Mouse (Mus musculus): ENCODE data around the gene Rsrc1. TPM values are rescaled to one million over a fixed set of nuclear protein-coding genes. Genes with fewer than 3 reads are reported as not detected.

The Rsrc1 gene
- polyA plus RNA-seq, 1 experiment, result 57.4 TPM

DNA sequence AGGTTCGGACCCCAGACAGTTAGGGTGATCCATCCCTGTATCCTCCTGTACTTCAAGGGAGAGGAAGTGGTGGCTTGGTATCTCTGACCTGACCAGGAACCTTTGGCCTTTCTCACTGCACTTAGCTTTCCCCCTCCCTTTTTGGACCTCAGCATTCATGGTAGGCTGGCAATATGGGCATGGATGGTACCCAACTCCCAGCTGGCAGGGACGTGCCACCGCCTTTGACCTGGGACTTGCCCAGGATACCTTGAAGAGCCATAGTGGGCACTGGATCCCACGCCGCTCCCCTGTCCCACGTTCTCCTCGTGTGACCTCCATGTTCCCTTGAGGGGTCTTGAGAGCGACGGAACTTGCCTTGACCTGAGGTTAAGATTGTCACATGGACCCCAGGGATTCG, 10.9 kb upstream of the Rsrc1 start:
- Histone ChIP-seq H3K9ac (ENCODE audit: low read depth, poor library complexity, severe bottlenecking) (no peak overlapping the region), H3K27me3 (ENCODE audit: control insufficient read depth, insufficient read depth, low read length, poor library complexity, severe bottlenecking) (peaks cover 17% of the 10 kb centered on the region), H3K9me3 (replicated peaks; ENCODE audit: control insufficient read depth, insufficient read depth, low read length, poor library complexity, severe bottlenecking) (no peaks in the 10 kb centered on the region), H3K36me3 (ENCODE audit: control insufficient read depth, insufficient read depth, low read length, poor library complexity, severe bottlenecking) (no peaks in the 10 kb centered on the region), H3K27ac (ENCODE audit: insufficient read depth, low read length) (no peak overlapping the region), H3K4me3 (ENCODE audit: low read depth, low read length) (0 out of 2 replicates have a peak overlapping the region, but pooled peaks have one; percentile 0), H3K4me1 (ENCODE audit: control insufficient read depth, insufficient read depth, low read length) (no peaks in the 10 kb centered on the region)
- TF ChIP-seq POLR2A (IDR thresholded peaks at IDR 0.05; ENCODE audit: insufficient read depth, low read length) (no peak), EP300 (IDR thresholded peaks at IDR 0.05; ENCODE audit: insufficient read depth, low read depth, low read length) (no peak), CTCF (IDR thresholded peaks at IDR 0.05; ENCODE audit: low read depth, low read length) (no peak)

DNA sequence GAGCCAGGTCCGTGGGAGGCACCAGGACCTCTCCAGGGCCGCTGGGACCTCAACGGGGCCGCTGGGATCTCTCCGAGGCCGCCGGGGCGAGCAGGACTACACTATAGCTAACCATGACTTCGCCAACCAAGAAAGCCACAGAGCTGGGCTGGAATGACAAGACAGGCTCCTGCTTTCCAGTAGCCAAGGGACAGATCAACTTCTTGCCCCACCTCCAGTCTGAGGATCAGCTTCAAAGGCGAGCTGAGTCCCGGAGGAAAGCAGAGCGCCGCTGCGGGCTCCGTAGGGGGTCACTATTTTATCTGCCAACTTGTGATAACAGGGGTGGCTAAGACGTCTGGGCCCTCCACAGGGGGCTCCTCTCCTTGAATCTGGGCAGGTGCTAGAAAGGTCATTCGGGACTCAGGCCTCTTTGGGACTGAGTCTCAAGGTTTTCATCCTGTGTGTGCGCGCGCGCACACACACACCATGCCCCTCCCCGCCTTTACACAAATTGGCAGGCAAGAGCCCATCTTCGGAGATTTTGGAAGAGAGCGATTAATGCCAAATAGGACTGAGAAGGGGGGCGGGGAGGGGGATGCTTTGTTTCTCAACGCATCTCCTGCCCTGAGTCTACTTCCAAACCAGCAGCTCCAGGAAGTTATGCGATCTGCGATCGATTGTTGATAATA, 10.4 kb upstream of the Rsrc1 start:
- H3K4me3 ChIP-seq (ENCODE audit: low read depth, low read length), result peak overlapping the region; percentile 19
- H3K9ac ChIP-seq (ENCODE audit: low read depth, poor library complexity, severe bottlenecking), result no peak overlapping the region
- H3K4me1 ChIP-seq (ENCODE audit: control insufficient read depth, insufficient read depth, low read length), result no peaks in the 10 kb centered on the region
- peaks cover 17% of the 10 kb centered on the region for H3K27me3 ChIP-seq (ENCODE audit: control insufficient read depth, insufficient read depth, low read length, poor library complexity, severe bottlenecking)
- no peaks in the 10 kb centered on the region for H3K9me3 ChIP-seq (replicated peaks; ENCODE audit: control insufficient read depth, insufficient read depth, low read length, poor library complexity, severe bottlenecking)
- no peak for TF ChIP-seq POLR2A (IDR thresholded peaks at IDR 0.05; ENCODE audit: insufficient read depth, low read length)
- no peak for TF ChIP-seq CTCF (IDR thresholded peaks at IDR 0.05; ENCODE audit: low read depth, low read length)
- no peak for TF ChIP-seq EP300 (IDR thresholded peaks at IDR 0.05; ENCODE audit: insufficient read depth, low read depth, low read length)
- H3K27ac ChIP-seq (ENCODE audit: insufficient read depth, low read length), result no peak overlapping the region
- no peaks in the 10 kb centered on the region for H3K36me3 ChIP-seq (ENCODE audit: control insufficient read depth, insufficient read depth, low read length, poor library complexity, severe bottlenecking)

DNA sequence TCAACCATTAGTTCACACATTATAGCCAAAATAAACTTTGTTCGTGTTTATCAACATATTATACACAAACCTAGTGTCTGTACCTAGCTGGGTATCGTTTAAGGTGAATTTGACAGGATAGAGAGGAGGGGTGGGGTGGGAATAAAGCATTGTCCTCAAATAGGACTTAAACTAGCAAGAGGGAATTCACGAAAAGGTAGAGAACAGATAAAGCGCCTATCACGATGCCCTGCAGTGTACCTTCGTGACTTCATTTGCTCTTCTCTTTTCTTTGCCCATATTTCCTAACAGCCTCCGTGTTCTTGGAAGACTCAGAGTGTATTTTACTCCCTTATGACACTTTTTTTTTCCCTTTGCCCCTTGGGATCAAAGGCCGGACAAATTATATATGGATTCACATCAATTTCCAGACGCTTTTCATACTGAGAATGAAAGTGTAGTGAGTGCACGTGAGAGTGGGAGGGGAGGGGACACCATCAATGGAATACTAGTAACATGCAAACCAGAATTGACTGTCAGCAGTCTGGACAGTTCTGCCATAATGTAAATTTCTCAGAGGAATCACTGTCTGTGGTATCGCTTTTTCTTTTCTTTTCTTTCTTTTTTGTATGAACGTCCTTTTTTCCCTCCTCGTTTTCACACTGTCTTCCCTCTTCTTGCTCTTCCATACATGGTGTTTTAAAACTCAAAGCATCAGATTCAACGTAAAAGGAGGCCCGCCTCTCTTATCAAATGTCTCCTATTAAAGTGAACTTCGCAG, 8.8 kb upstream of the Rsrc1 start:
- Histone ChIP-seq H3K27ac (ENCODE audit: insufficient read depth, low read length) (no peak overlapping the region), H3K9ac (ENCODE audit: low read depth, poor library complexity, severe bottlenecking) (no peak overlapping the region), H3K27me3 (ENCODE audit: control insufficient read depth, insufficient read depth, low read length, poor library complexity, severe bottlenecking) (peaks cover 20% of the 10 kb centered on the region)

DNA sequence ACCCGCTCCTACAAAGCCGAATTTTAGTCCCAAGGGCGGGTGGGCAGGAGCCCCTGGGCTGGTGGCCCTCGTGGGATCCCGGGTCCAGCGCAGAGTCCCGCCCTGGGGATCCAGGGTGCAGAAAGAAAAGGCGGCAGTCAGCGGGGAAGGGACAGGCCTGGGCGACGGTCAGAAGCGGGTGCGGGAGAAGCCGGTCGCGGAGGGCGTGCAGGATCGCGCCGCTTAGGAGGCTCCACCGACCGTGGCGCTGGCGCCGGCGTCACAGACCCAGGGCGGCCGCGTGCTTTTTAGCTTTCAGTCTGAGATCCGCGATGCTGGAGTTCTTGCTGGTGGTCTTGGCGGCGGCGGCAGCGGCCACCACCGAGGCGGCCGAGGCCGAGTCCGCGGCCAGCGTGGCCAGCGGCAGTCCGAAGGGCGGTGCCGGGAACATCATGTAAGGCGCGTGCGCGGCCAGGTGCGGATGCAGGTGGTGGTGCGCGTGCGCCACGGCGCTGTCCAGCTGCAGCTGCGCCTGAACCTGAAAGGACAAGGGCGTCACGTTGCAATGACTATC, 7.7 kb upstream of the Rsrc1 start:
- Histone ChIP-seq H3K36me3 (ENCODE audit: control insufficient read depth, insufficient read depth, low read length, poor library complexity, severe bottlenecking) (no peaks in the 10 kb centered on the region), H3K27me3 (ENCODE audit: control insufficient read depth, insufficient read depth, low read length, poor library complexity, severe bottlenecking) (peaks cover 28% of the 10 kb centered on the region), H3K27ac (ENCODE audit: insufficient read depth, low read length) (no peak overlapping the region), H3K9ac (ENCODE audit: low read depth, poor library complexity, severe bottlenecking) (peak overlapping the region; percentile 82), H3K4me1 (ENCODE audit: control insufficient read depth, insufficient read depth, low read length) (no peaks in the 10 kb centered on the region), H3K4me3 (ENCODE audit: low read depth, low read length) (peak overlapping the region; percentile 71), H3K9me3 (replicated peaks; ENCODE audit: control insufficient read depth, insufficient read depth, low read length, poor library complexity, severe bottlenecking) (no peaks in the 10 kb centered on the region)
- TF ChIP-seq CTCF (IDR thresholded peaks at IDR 0.05; ENCODE audit: low read depth, low read length) (no peak), POLR2A (IDR thresholded peaks at IDR 0.05; ENCODE audit: insufficient read depth, low read length) (no peak), EP300 (IDR thresholded peaks at IDR 0.05; ENCODE audit: insufficient read depth, low read depth, low read length) (no peak)

More for the DNA sequence above, 8.8 kb upstream of the Rsrc1 start:
- Histone ChIP-seq H3K9me3 (replicated peaks; ENCODE audit: control insufficient read depth, insufficient read depth, low read length, poor library complexity, severe bottlenecking) (no peaks in the 10 kb centered on the region), H3K4me3 (ENCODE audit: low read depth, low read length) (no peak overlapping the region), H3K36me3 (ENCODE audit: control insufficient read depth, insufficient read depth, low read length, poor library complexity, severe bottlenecking) (no peaks in the 10 kb centered on the region), H3K4me1 (ENCODE audit: control insufficient read depth, insufficient read depth, low read length) (no peaks in the 10 kb centered on the region)
- TF ChIP-seq POLR2A (IDR thresholded peaks at IDR 0.05; ENCODE audit: insufficient read depth, low read length) (no peak), CTCF (IDR thresholded peaks at IDR 0.05; ENCODE audit: low read depth, low read length) (no peak), EP300 (IDR thresholded peaks at IDR 0.05; ENCODE audit: insufficient read depth, low read depth, low read length) (no peak)

DNA sequence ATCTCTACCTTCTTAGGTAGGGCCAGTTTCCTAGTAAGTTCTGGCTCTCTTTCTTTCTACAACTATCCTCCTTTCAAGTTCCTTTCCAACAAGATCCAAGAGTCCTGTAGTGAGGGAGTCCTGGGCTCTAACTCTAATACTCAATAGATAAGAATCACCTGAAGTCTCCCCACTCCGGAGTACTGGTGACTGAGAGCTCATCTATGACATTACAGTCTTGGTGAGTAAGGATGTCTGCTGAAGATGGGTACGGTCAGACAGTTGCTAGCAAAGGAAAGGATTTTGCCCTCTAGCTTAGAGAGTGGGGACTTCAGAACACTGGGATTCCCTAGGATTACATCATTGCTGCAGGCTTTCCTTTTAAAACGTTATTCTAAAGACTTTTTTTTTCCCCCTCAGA, 6.7 kb upstream of the Rsrc1 start:
- Histone ChIP-seq H3K27ac (ENCODE audit: insufficient read depth, low read length) (no peak overlapping the region), H3K9ac (ENCODE audit: low read depth, poor library complexity, severe bottlenecking) (no peak overlapping the region), H3K27me3 (ENCODE audit: control insufficient read depth, insufficient read depth, low read length, poor library complexity, severe bottlenecking) (peaks cover 36% of the 10 kb centered on the region), H3K4me3 (ENCODE audit: low read depth, low read length) (no peak overlapping the region), H3K36me3 (ENCODE audit: control insufficient read depth, insufficient read depth, low read length, poor library complexity, severe bottlenecking) (no peaks in the 10 kb centered on the region), H3K4me1 (ENCODE audit: control insufficient read depth, insufficient read depth, low read length) (no peaks in the 10 kb centered on the region), H3K9me3 (replicated peaks; ENCODE audit: control insufficient read depth, insufficient read depth, low read length, poor library complexity, severe bottlenecking) (no peaks in the 10 kb centered on the region)
- no peak for TF ChIP-seq CTCF (IDR thresholded peaks at IDR 0.05; ENCODE audit: low read depth, low read length)
- TF ChIP-seq POLR2A (IDR thresholded peaks at IDR 0.05; ENCODE audit: insufficient read depth, low read length), result no peak
- no peak for TF ChIP-seq EP300 (IDR thresholded peaks at IDR 0.05; ENCODE audit: insufficient read depth, low read depth, low read length)
